Mouse (Mus musculus): ENCODE measurements around the gene Pla2g16.

DNA sequence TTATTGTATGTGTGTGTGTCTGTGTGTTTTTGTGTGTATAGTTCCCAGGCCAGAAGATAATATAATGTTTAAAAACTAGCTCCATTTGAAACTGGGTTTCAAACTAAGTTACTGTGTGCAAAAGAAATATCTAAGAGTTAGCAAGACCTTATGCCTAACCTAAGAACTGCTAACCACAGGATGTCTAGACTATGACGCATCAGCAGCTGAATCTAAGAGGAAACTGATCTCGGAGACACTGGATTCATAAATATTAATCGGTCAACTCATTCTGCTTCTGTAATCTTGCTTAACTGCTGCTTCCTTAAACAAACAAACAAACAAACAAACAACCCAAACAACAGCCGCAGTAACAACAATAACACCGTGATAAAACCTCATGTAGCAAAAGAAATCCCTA, 12.4 kb downstream of the Pla2g16 start:
- TF ChIP-seq CTCF (conservative IDR thresholded peaks at IDR 0.05; ENCODE audit: insufficient read depth, insufficient read length, low read depth, low read length) = no peak
- no peak for TF ChIP-seq POLR2A (IDR thresholded peaks at IDR 0.05; ENCODE audit: low read depth, low read length)

Data from kidney, adult 2 months (tissue).